Mouse (Mus musculus) embryo, embryonic 10 days (tissue): Measurements from ENCODE around the gene Rab3c.

Source experiments
- DNase-seq: peaks from one replicate; pipeline ENCODE4 v3.0.0-alpha.2; 2015; ENCODE audit warnings: low spot score

Rab3c gene

GRCm38 (mm10) chr13:110190039-110190438 is 90.8 kb downstream of the Rab3c start:
- no peak for DNase-seq

GRCm38 (mm10) chr13:110184963-110185685 is 95.7 kb downstream of the Rab3c start:
- no peak for DNase-seq

- no peak for DNase-seq
Observed at GRCm38 (mm10) chr13:110175651-110176050, 105.1 kb downstream of the Rab3c start.

- no peak for DNase-seq
Observed at GRCm38 (mm10) chr13:110169669-110170068, 111.1 kb downstream of the Rab3c start.

GRCm38 (mm10) chr13:110169152-110169551 is 111.6 kb downstream of the Rab3c start:
- no peak for DNase-seq

- no peak for DNase-seq
Observed at GRCm38 (mm10) chr13:110168570-110168969, 112.2 kb downstream of the Rab3c start.

- DNase-seq, result no peak
Observed at GRCm38 (mm10) chr13:110166622-110167330, 114.0 kb downstream of the Rab3c start.

- DNase-seq, result no peak
Observed at GRCm38 (mm10) chr13:110159980-110160379, 120.8 kb downstream of the Rab3c start.

- no peak for DNase-seq
Observed at GRCm38 (mm10) chr13:110158588-110159519, 121.9 kb downstream of the Rab3c start.

- DNase-seq, result no peak
Observed at GRCm38 (mm10) chr13:110145545-110145944, 135.3 kb downstream of the Rab3c start.

- no peak for DNase-seq
Observed at GRCm38 (mm10) chr13:110145019-110145418, 135.8 kb downstream of the Rab3c start.

GRCm38 (mm10) chr13:110139339-110139738 is 141.5 kb downstream of the Rab3c start:
- DNase-seq, result no peak

- DNase-seq, result no peak
Observed at GRCm38 (mm10) chr13:110138644-110139043, 142.2 kb downstream of the Rab3c start.

GRCm38 (mm10) chr13:110127613-110128258 is 153.1 kb downstream of the Rab3c start:
- no peak for DNase-seq

- no peak for DNase-seq
Observed at GRCm38 (mm10) chr13:110122825-110123224, 158.0 kb downstream of the Rab3c start.

GRCm38 (mm10) chr13:110116892-110117291 is 163.9 kb downstream of the Rab3c start:
- DNase-seq, result no peak

- no peak for DNase-seq
Observed at GRCm38 (mm10) chr13:110116316-110116715, 164.5 kb downstream of the Rab3c start.

- DNase-seq, result no peak
Observed at GRCm38 (mm10) chr13:110114870-110115645, 165.7 kb downstream of the Rab3c start.

- DNase-seq, result no peak
Observed at GRCm38 (mm10) chr13:110113711-110114110, 167.1 kb downstream of the Rab3c start.

GRCm38 (mm10) chr13:110097424-110098050 is 183.3 kb downstream of the Rab3c start:
- DNase-seq, result no peak

GRCm38 (mm10) chr13:110094998-110095397 is 185.8 kb downstream of the Rab3c start:
- no peak for DNase-seq
